Mouse (Mus musculus) mature B cell (primary cell): Measurements from ENCODE around the gene Camk2b.
"Not testable (repeated sequence)": the region's sequence is repeated elsewhere in the genome, so short reads cannot be mapped to it uniquely, and the experiment has no call there.

Experiments
- in situ Hi-C: fragments of 300-500 bp; cut with MboI; formaldehyde crosslinking; loops from 2 replicates; pipeline ENCODE4 v1.14.3; 2019

Camk2b gene

GRCm38 (mm10) chr11:5947796-5948195 is 118.4 kb downstream of the Camk2b start:
- in situ Hi-C loops = no loop called here

GRCm38 (mm10) chr11:5945096-5945495 is 121.1 kb downstream of the Camk2b start:
- in situ Hi-C loops = no loop called here

- in situ Hi-C loops = no loop called here
Measured at GRCm38 (mm10) chr11:5942966-5943365, 123.2 kb downstream of the Camk2b start.

GRCm38 (mm10) chr11:5934531-5934930 is 131.6 kb downstream of the Camk2b start:
- in situ Hi-C loops = not testable (repeated sequence)

GRCm38 (mm10) chr11:5931947-5932346 is 134.2 kb downstream of the Camk2b start:
- in situ Hi-C loops = not testable (repeated sequence)

GRCm38 (mm10) chr11:5930578-5930977 is 135.6 kb downstream of the Camk2b start:
- in situ Hi-C loops = no loop called here

- in situ Hi-C loops = no loop called here
Measured at GRCm38 (mm10) chr11:5926696-5927220, 139.4 kb downstream of the Camk2b start.

GRCm38 (mm10) chr11:5924699-5925098 is 141.5 kb downstream of the Camk2b start:
- in situ Hi-C loops = no loop called here

- in situ Hi-C loops = no loop called here
Measured at GRCm38 (mm10) chr11:5920323-5920960, 145.7 kb downstream of the Camk2b start.
